Mouse (Mus musculus) MEL (cell line): ENCODE results near the gene Foxf1.

Experiments used
- EP300 ChIP-seq, 2 experiments: IDR thresholded peaks; 2 replicates each; pipeline ENCODE4 v1.6.1; 2011; ENCODE audit warnings: improper control_type of control experiment in 2 of 2, low read length in 2 of 2, low read depth in 1 of 2, mild to moderate bottlenecking in 1 of 2
- MAX ChIP-seq: IDR thresholded peaks from 2 replicates; pipeline ENCODE4 v1.6.1; 2011; ENCODE audit warnings: low read length, improper control_type of control experiment
- MEF2A ChIP-seq: IDR thresholded peaks from 2 replicates; pipeline ENCODE4 v1.6.1; 2014; ENCODE audit warnings: low read depth, mild to moderate bottlenecking, inconsistent platforms, low read length, improper control_type of control experiment; ENCODE audit not compliant: poor library complexity, insufficient replicate concordance, severe bottlenecking; ENCODE audit errors: extremely low read depth

- no peak for TF ChIP-seq MEF2A
- TF ChIP-seq MAX, result no peak
- no peak for TF ChIP-seq EP300 (IDR thresholded peaks at IDR 0.05; ENCODE audit: low read depth in 1 of 2, low read length in 2 of 2)
These were observed 8.4 kb downstream of the Foxf1 start for GRCm38 (mm10) chr8:121092627-121093026.
